Mouse (Mus musculus): ENCODE measurements around the gene Adck1. TPM values are rescaled to one million over a fixed set of nuclear protein-coding genes. Genes with fewer than 3 reads are reported as not detected.

Gene Adck1
- total and polyA plus RNA-seq, 3 experiments = 26.8 to 33.3 (median 29.4) TPM

- in situ Hi-C loops (cut with MboI; ENCODE audit: low pct_ligation_motif_present, low pct_unique_long_range_greater_than_20kb, low sequenced_read_pairs) (no loop called here), dilution Hi-C loops (cut with MboI; ENCODE audit: extremely low pct_ligation_motif_present, extremely low pct_unique_long_range_greater_than_20kb, low sequenced_read_pairs) (no loop called here)
- Histone ChIP-seq H3K27me3 (replicated peaks) (no peaks in the 10 kb centered on the region), H3K9me3 (replicated peaks; ENCODE audit: low read length) (no peaks in the 10 kb centered on the region), H3K27ac (ENCODE audit: insufficient read depth, low read depth) (no peak overlapping the region), H3K4me2 (ENCODE audit: insufficient read depth, low read depth, poor library complexity, severe bottlenecking) (no peak overlapping the region), H3K79me2 (replicated peaks; ENCODE audit: control insufficient read depth, extremely low read depth, insufficient read depth, poor library complexity, severe bottlenecking) (no peaks in the 10 kb centered on the region), H3K36me3 (replicated peaks in 1 of 2; ENCODE audit: control insufficient read depth in 1 of 2, insufficient read depth in 1 of 2, low read length in 1 of 2) (peaks cover 0 to 74% of the 10 kb centered on the region in 2 experiments), H3K4me3 (replicated peaks in 1 of 3; ENCODE audit: low read depth in 2 of 3, low read length in 2 of 3, poor library complexity in 1 of 3) (no peak overlapping the region), H3K9ac (ENCODE audit: insufficient read depth, low read depth) (no peak overlapping the region), H3K4me1 (ENCODE audit: control insufficient read depth in 1 of 2, insufficient read depth in 2 of 2) (peaks cover 0 to 11% of the 10 kb centered on the region in 2 experiments; a peak in 2 of 4 replicates)
- DNase-seq (ENCODE audit: extremely low read depth) = no peak
- TF ChIP-seq JUND (conservative IDR thresholded peaks at IDR 0.05; ENCODE audit: low read depth, low read length) = no peak
- no peak for TF ChIP-seq USF2 (conservative IDR thresholded peaks at IDR 0.05; ENCODE audit: low read depth, low read length)
- TF ChIP-seq MAX (IDR thresholded peaks at IDR 0.05; ENCODE audit: low read length) = no peak
- TF ChIP-seq GABPA (IDR thresholded peaks at IDR 0.05; ENCODE audit: insufficient replicate concordance, low read depth, low read length) = no peak
- no peak for TF ChIP-seq ELF1 (IDR thresholded peaks at IDR 0.05; ENCODE audit: low read depth, low read length)
Measured at GRCm38 (mm10) chr12:88426926-88427325, 66.6 kb downstream of the Adck1 start.

GRCm38 (mm10) chr12:88428735-88429134, 68.4 kb downstream of the Adck1 start:
- Histone ChIP-seq H3K79me2 (replicated peaks; ENCODE audit: control insufficient read depth, extremely low read depth, insufficient read depth, poor library complexity, severe bottlenecking) (no peaks in the 10 kb centered on the region), H3K27ac (ENCODE audit: insufficient read depth, low read depth) (no peak overlapping the region), H3K4me3 (replicated peaks in 1 of 3; ENCODE audit: low read depth in 2 of 3, low read length in 2 of 3, poor library complexity in 1 of 3) (no peak overlapping the region), H3K4me1 (ENCODE audit: control insufficient read depth in 1 of 2, insufficient read depth in 2 of 2) (peaks cover 0 to 11% of the 10 kb centered on the region in 2 experiments; a peak in 2 of 4 replicates), H3K9me3 (replicated peaks; ENCODE audit: low read length) (no peaks in the 10 kb centered on the region), H3K36me3 (replicated peaks in 1 of 2; ENCODE audit: control insufficient read depth in 1 of 2, insufficient read depth in 1 of 2, low read length in 1 of 2) (peaks cover 0 to 72% of the 10 kb centered on the region in 2 experiments), H3K27me3 (replicated peaks) (no peaks in the 10 kb centered on the region), H3K4me2 (ENCODE audit: insufficient read depth, low read depth, poor library complexity, severe bottlenecking) (no peak overlapping the region), H3K9ac (ENCODE audit: insufficient read depth, low read depth) (no peak overlapping the region)
- DNase-seq (ENCODE audit: extremely low read depth) = no peak
- dilution Hi-C loops (cut with MboI; ENCODE audit: extremely low pct_ligation_motif_present, extremely low pct_unique_long_range_greater_than_20kb, low sequenced_read_pairs) (no loop called here), in situ Hi-C loops (cut with MboI; ENCODE audit: low pct_ligation_motif_present, low pct_unique_long_range_greater_than_20kb, low sequenced_read_pairs) (no loop called here)
- TF ChIP-seq BHLHE40 (IDR thresholded peaks at IDR 0.05; ENCODE audit: low read depth, low read length) (no peak), SMC3 (IDR thresholded peaks at IDR 0.05; ENCODE audit: low read depth, low read length) (no peak), JUND (conservative IDR thresholded peaks at IDR 0.05; ENCODE audit: low read depth, low read length) (no peak), CHD2 (IDR thresholded peaks at IDR 0.05; ENCODE audit: low read length) (no peak), USF2 (conservative IDR thresholded peaks at IDR 0.05; ENCODE audit: low read depth, low read length) (no peak), POLR2AphosphoS2 (IDR thresholded peaks at IDR 0.05; ENCODE audit: low read depth, low read length) (no peak), NELFE (IDR thresholded peaks at IDR 0.05; ENCODE audit: low read depth, low read length) (no peak), EP300 (IDR thresholded peaks at IDR 0.05; ENCODE audit: low read length) (no peak), POLR2A (IDR thresholded peaks at IDR 0.05; ENCODE audit: low read depth, low read length) (no peak), JUN (IDR thresholded peaks at IDR 0.05; ENCODE audit: insufficient read depth, low read depth, low read length) (no peak), IRF4 (IDR thresholded peaks at IDR 0.05; ENCODE audit: low read depth, low read length) (no peak), ZMIZ1 (IDR thresholded peaks at IDR 0.05; ENCODE audit: low read depth, low read length) (no peak), E2F4 (IDR thresholded peaks at IDR 0.05; ENCODE audit: insufficient replicate concordance, low read depth, low read length) (no peak), NRF1 (IDR thresholded peaks at IDR 0.05; ENCODE audit: low read depth, low read length) (no peak), ELF1 (IDR thresholded peaks at IDR 0.05; ENCODE audit: low read depth, low read length) (no peak), HCFC1 (IDR thresholded peaks at IDR 0.05; ENCODE audit: low read depth, low read length) (no peak), MAZ (IDR thresholded peaks at IDR 0.05; ENCODE audit: low read depth, low read length) (no peak)

Measured in CH12.LX (cell line).